Mouse (Mus musculus) liver, adult 2 months (tissue): ENCODE data around the gene H2-M10.2.

Experiments used
- CTCF ChIP-seq: fragments of 200-500 bp; IDR thresholded peaks from 2 replicates; pipeline ENCODE4 v1.5.1; 2011; ENCODE audit warnings: low read depth, low read length, control low read depth
- POLR2A ChIP-seq: fragments of 200-500 bp; IDR thresholded peaks from 2 replicates; pipeline ENCODE4 v1.6.1; 2011; ENCODE audit warnings: low read length, control low read depth; ENCODE audit not compliant: insufficient read depth; ENCODE audit errors: extremely low read depth

- no peak for TF ChIP-seq POLR2A
- TF ChIP-seq CTCF, result no peak
Measured at GRCm38 (mm10) chr17:36271586-36272256, 14.6 kb downstream of the H2-M10.2 start, which contains the start of gene Trim39.
